Mouse (Mus musculus) neural tube, postnatal 0 days (tissue): Measurements from ENCODE around the gene Rcbtb2. TPM values are rescaled to one million over a fixed set of nuclear protein-coding genes. Genes with fewer than 3 reads are reported as not detected.

Experiments
- microRNA counts: library from miRNA; unstranded; fragments of <30 nt; microRNA quantifications from one replicate; lab custom pipeline; 2015
- microRNA-seq: library from miRNA; unstranded; fragments of <30 nt; microRNA quantifications from one replicate; pipeline ENCODE4, GENCODE M21; 2016
- polyA plus RNA-seq: library from polyadenylated mRNA; unstranded; fragments of >200 nt; fragmentation: Nextera tagmentation; extraction: Ambion mirVana; gene quantifications from 2 replicates; pipeline ENCODE4 v1.2.1, GENCODE M21; 2015

Gene Rcbtb2
- polyA plus RNA-seq, result 47.9 and 48.6 TPM in 2 replicates

GRCm38 (mm10) chr14:73122923-73123278 lies at the start of gene Rcbtb2:
Gene Rcbtb2 (plus strand): TSS chr14:73123037.

DNA sequence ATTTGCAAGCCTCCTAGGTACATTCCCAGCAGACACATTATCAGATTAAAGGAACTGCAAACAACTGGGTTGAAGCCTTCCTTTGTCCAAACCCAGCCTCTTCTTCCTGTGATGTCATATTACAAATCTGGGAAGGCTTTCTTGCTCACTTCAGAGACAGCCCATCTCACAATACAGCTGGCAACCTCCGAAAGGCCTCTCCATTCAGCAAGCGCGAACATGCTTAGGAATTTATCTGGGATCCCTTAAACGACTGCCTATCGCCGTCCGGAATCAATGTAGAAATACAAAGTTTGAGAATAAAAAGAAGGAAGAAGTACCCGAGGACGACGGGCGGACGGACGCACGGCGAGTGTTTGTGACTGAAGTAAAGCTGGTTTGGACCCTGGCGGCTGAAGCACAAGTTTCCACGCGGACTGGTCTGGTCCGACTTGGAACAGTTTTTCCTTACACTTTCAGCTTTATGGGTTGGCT lies 115.0 kb downstream of the Rcbtb2 start, which contains the start of gene Lpar6:
Lpar6 (plus strand) TSS at position 48 of the 474 bp plus-strand sequence.

MicroRNAs within 50 kb of the gene (microRNA counts, 519-probe panel; counts per million panel counts)
- 40.5 counts per million for microRNA mmu-miR-687 (lab: Ali Mortazavi, UCI)

Small RNAs within 50 kb of the gene (microRNA-seq; reads per million reads assigned to microRNA genes)
- gene Mir687, result not detected

Other genes with a start within 250 kb of the Rcbtb2 start
- gene Cysltr2, start 73.9 kb upstream of the Rcbtb2 start, polyA plus RNA-seq, result 0.39 TPM in 1 of 2 replicates, not detected in the other
- 2.7 and 3.6 TPM in 2 replicates for gene Lpar6, start 114.9 kb downstream of the Rcbtb2 start, polyA plus RNA-seq
- gene Rb1, start 202.8 kb downstream of the Rcbtb2 start, polyA plus RNA-seq, result 22.8 and 24.6 TPM in 2 replicates